Mouse (Mus musculus) frontal cortex, postnatal 25 days (tissue): ENCODE data around the gene Adsl.

Experiments
- DNase-seq, 2 experiments: peaks; one replicate each; pipeline ENCODE4 v3.0.0; 2022; ENCODE audit warnings: low spot score in 2 of 2

Adsl gene

DNA sequence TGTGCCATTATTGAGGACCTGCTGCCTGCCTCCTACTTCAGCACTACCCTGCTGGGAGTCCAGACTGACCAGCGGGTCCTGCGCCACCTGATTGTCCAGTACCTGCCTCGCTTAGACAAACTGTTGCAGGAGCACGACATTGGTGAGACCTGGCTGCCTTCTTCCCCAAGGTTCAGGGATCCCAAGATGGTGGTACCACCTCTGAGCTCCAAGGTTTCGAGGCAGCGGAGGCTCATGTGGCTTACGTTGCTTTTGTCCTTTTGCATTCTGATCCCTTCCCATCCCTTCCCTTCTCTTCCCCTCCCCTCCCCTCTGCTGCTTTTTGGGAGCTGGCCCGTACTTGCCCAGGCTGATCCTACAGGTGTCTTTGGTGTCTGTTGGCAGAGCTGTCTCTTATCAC, 59.6 kb downstream of the Adsl start:
- no peak for DNase-seq

DNA sequence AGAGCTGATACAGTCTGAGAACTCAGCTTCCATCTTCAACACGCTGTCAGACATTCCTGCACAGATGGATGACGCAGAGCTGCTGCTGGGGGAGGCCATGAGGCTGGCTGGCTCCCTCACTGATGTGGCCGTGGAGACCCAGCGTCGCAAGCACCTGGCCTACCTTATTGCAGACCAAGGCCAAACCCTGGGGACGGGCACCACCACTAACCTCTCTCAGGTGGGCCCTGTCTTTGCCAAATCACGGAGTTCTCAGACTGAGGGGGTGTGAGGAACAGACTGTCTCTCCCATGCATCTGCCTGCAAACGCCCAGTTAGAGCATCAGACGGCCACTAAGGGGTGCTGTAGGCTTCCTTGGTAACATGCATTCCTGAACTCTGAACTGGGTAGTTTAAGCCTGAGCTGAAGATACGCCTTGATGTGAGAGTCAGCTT, 60.4 kb downstream of the Adsl start:
- DNase-seq: no peak

DNA sequence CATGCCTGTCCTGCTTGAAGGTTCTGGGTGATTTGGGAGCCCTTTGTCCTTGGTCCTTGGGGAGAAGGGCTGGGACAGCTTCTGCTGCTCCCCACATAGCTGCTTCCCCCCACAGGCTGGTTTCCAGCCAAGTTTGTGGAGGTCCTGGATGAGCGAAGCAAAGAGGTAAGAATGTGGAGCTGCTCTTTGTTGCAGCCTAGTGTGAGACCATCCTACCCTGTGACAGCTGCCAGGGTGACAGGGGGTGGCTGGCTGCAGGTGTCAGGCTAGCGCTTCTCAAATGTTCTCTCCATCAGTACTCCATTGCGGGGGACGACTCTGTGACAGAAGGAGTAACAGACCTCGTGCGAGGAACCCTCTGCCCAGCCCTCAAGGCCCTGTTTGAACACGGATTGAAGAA, 61.8 kb downstream of the Adsl start:
- DNase-seq: no peak

DNA sequence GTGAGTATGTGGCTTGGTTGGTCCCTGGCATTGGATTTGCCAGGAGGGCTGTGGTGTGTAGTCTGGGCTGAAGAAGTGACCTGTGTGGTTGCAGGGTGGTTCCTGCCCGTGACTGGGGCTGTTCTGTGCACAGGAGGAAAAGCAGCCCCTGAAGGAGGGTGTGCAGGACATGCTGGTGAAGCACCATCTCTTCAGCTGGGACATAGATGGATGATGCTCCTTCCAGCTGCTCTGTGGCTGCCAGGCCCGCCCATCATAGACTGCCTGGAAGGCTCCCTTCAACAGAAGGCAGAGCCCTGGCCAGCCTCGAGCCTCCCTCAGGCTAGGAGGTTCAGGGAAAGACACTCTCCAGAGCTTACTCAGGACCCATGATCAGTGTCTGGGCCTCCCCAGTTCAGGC, 63.2 kb downstream of the Adsl start:
- DNase-seq: no peak

DNA sequence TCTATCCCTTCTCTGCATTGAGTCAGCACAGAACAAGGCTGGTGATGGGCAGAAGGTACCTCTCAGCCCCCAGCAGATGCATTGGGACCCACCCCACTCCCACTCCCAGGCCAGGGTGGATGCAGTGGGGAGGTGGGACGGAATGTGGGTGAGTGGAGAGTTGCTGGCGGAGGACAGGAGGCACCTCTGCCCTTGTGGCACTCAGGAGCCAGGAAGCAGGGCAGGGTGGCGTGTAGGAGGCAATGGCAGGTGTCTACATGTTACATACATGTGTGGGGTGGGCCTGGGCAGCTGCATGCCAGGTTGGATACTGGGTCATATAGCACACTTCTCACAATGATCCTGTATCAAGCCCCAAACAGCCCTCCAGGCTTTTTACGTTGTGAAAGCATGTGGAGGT, 64.1 kb downstream of the Adsl start:
- no peak for DNase-seq

DNA sequence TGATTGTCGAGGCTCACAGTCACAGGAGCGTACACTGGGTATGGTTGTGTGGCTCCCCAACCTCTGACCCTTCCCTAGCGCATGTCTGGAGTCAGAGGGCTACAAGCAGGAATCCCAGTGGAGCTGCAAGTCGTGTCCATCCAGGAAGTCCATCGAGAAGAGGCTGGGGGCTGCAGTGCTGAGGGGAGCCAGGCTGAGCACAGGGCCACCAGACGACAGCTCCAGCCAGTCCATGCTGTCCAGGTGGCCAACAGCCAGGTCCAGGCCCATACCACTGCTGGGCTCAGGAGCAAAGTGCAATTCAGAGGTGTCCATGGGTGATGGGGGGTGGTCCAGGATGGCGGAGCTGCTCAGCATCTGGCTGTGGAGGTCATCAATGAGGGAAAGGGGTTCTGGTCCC, 64.9 kb downstream of the Adsl start:
- no peak for DNase-seq

DNA sequence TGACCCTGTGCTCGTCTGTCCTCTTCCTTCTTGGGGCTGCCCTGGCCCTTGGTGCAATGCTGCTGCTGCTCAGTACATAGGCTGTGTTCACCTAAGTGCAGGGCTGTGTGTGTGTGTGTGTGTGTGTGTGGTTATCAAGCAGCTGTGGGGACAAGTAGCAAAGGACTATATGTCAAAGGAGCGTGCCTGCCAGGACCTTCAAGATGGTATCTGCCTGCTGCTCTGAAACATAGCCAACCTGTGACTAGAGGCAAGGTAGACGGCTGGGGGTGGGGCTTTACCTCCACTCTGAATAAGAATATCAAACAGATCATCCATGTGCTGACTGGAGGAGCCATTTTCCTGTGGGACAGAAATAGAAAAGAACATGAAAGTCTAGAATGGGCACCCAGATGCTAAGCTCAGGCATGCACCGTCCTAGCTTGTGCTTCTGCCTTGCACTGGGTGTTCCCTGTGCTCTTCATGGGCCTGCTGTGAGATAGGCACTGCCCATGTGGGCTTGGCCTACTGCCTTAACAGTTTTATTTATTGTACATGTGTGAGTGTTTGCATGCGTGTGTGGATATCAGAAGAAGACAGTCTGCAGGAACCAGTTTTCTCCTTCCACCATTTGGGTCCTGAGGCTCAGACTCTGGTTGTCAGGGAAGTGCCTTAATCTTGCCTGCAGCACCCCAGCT, 66.9 kb downstream of the Adsl start:
- no peak for DNase-seq

DNA sequence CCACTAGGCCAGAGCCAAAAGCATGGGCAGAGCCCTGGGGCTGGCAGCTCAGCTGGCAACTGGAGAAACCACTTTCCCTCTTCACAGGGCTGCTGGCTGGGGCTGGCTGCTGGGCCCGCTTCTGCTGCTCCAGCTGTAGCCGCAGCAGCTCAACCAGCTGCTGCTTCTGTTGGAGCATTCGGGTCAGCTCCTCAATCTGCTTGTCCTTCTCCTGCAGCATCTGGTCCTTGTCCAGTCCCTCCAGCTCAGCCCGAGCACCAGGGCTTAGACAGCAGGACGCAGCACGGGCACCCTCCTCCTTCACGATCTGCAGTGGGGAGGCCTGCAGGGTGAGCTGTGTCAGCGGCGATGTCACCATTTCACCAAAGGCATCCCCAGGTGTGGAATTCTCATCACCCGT, 68.2 kb downstream of the Adsl start:
- no peak for DNase-seq

DNA sequence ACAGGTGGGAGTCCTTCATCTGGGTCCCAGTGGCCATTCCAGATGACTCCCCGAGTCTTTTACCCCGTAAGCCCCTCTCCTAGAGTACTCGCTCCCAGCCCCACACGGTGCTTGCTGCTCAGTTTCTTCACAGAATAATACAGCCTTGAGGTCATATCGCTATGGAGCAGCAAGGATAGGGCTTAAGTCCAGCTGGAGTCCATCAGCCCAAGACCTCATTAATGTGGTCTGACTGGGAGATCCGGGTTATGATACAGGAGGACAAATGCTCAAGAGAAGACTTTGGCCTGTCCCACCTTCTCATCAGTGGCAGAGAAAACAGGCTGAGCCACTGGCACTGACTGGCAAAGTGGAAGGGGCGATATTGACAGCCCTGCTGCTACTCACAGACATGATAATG, 69.0 kb downstream of the Adsl start:
- DNase-seq: no peak
